Mouse (Mus musculus): ENCODE results near the gene Maf. TPM values are rescaled to one million over a fixed set of nuclear protein-coding genes. Genes with fewer than 3 reads are reported as not detected.

Maf gene
- total RNA-seq, 1 experiment from 2014 or later, result 5.0 TPM

- ATAC-seq (replicated peaks; ENCODE audit: insufficient number of reproducible peaks, low FRiP score, low TSS enrichment, poor library complexity, severe bottlenecking), result 0 out of 2 replicates have a peak, but pooled peaks have one; percentile 16
Measured at GRCm38 (mm10) chr8:115706861-115707730, 498 bp downstream of the Maf start.

DNA sequence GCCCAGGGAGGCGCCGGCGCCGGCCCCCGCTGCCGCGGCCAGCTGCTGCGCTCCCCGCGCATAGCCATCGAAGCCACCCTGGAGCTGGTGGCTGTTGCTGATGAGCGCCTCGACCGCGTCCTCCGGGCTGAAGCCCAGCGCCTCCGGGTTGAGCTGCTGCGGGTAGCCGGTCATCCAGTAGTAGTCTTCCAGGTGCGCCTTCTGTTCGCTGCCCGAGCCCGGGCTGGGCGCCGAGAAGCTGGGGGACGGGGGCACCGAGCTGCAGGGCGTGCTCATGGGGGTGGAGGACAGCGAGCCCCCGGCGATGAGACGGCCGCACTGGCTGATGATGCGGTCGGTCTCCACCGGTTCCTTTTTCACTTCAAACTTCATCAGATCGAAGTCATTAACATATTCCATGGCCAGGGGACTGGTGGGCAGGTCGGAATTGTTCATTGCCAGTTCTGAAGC lies 1.2 kb downstream of the Maf start:
- ATAC-seq (replicated peaks; ENCODE audit: insufficient number of reproducible peaks, low FRiP score, low TSS enrichment, poor library complexity, severe bottlenecking), result no peak

DNA sequence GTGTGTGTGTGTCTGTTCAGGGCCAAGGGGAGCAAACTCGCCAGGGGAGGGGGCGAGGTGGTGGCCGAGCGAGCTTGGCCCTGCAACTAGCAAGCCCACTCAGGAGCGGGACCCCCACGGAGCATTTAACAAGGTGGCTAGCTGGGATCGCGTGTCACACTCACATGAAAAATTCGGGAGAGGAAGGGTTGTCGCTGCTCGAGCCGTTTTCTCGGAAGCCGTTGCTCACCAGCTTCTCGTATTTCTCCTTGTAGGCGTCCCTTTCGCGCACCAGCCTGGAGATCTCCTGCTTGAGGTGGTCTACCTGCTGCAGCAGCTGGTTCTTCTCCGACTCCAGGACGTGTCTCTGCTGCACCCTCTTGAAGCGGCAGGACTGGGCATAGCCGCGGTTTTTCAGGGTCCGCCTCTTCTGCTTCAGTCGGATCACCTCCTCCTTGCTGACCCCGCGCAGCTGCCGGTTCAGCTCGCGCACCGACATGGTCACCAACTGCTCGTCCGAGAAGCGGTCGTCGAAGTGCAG lies 1.9 kb downstream of the Maf start:
- peak; percentile 48; the same call in 1 of the 2 replicates for ATAC-seq (replicated peaks; ENCODE audit: insufficient number of reproducible peaks, low FRiP score, low TSS enrichment, poor library complexity, severe bottlenecking)

- ATAC-seq (replicated peaks; ENCODE audit: insufficient number of reproducible peaks, low FRiP score, low TSS enrichment, poor library complexity, severe bottlenecking), result no peak
Measured at GRCm38 (mm10) chr8:115703056-115703455, 4.5 kb downstream of the Maf start.

GRCm38 (mm10) chr8:115701001-115701400 lies 6.6 kb downstream of the Maf start:
- no peak for ATAC-seq (replicated peaks; ENCODE audit: insufficient number of reproducible peaks, low FRiP score, low TSS enrichment, poor library complexity, severe bottlenecking)

DNA sequence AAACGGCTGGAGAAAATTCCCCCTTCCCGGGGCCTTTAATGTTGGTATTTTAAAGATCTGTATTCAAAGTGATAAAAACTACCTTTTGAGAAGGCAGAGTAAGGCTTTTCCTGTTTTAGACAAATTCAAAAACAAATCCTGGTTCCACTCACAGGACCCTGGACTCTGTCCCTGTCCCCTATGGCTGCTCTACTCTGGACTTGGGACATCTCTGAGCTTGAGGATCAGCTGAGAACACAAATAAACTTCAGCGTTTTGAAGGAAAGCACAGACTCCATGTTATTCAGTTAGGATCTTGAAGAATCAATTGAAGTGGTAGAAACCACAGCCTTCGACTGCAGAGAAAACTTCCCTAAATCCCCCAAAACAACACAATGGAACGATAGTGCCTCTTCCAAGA lies 8.4 kb downstream of the Maf start:
- no peak for ATAC-seq (replicated peaks; ENCODE audit: insufficient number of reproducible peaks, low FRiP score, low TSS enrichment, poor library complexity, severe bottlenecking)

GRCm38 (mm10) chr8:115697410-115697809 lies 10.2 kb downstream of the Maf start:
- ATAC-seq (replicated peaks; ENCODE audit: insufficient number of reproducible peaks, low FRiP score, low TSS enrichment, poor library complexity, severe bottlenecking), result no peak

GRCm38 (mm10) chr8:115696661-115697060 lies 10.9 kb downstream of the Maf start:
- no peak for ATAC-seq (replicated peaks; ENCODE audit: insufficient number of reproducible peaks, low FRiP score, low TSS enrichment, poor library complexity, severe bottlenecking)

DNA sequence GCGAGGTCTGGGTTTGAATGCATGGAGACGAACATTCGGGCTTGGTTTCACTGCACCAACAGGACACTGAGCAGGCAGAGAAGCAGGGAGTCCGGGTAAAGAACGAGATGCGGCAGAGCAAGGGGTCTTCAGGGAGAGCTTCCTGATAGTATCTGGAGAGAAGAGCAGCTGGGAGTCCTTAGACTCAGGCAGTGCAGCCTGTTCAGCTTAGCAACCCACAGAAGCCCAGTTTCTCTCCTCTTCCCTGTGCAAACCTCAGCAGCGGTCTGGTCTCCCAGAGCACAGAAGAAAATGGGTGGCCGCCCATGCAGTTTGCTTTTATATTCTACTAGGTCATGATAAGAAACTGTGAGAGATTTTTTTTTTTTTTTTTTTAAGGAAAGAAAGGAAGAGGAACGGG lies 20.2 kb downstream of the Maf start:
- ATAC-seq (replicated peaks; ENCODE audit: insufficient number of reproducible peaks, low FRiP score, low TSS enrichment, poor library complexity, severe bottlenecking), result no peak

- ATAC-seq (replicated peaks; ENCODE audit: insufficient number of reproducible peaks, low FRiP score, low TSS enrichment, poor library complexity, severe bottlenecking), result no peak
Measured at GRCm38 (mm10) chr8:115683309-115683708, 24.3 kb downstream of the Maf start.

DNA sequence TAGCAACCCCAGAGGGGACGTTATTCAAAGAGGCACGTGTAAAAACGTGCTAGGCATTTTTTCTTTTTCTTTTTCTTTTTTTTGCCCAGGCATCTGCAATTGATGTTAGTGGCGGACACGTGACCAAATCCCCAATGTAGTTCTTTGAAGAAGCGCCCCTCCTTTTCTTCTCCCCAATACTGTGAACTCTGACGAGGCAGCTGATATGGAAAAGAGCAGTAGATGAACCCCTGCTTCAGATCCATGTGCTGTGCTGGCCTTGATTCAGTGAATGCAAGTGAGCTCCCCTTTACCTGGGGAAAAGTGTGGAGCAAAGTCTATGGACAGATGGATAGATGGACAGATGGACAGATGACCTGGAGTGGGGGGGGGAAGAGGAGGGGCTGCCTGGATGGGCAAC lies 28.1 kb downstream of the Maf start:
- ATAC-seq (replicated peaks; ENCODE audit: insufficient number of reproducible peaks, low FRiP score, low TSS enrichment, poor library complexity, severe bottlenecking), result no peak

- ATAC-seq (replicated peaks; ENCODE audit: insufficient number of reproducible peaks, low FRiP score, low TSS enrichment, poor library complexity, severe bottlenecking), result no peak
Measured at GRCm38 (mm10) chr8:115664866-115665265, 42.7 kb downstream of the Maf start.

- no peak for ATAC-seq (replicated peaks; ENCODE audit: insufficient number of reproducible peaks, low FRiP score, low TSS enrichment, poor library complexity, severe bottlenecking)
Measured at GRCm38 (mm10) chr8:115650110-115650521, 57.5 kb downstream of the Maf start.

DNA sequence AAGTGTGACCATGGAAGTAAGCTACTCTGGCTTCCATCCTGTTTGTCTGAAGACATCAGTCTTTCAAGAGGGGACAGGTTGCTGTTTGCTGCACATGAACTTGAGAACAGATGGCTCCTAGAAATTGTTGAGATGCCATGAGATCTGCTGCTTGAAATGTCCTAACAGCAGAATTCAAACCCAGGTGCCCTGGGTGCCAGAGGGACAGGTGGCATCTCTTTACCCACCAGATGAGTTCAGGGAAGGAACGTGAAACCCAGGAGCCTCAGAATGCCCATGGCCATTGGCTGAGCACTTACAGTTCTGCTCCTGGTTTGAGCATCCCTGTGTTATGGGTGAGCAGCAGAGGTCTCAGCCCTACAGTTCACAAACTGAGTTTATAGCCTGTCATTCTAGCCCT lies 62.5 kb downstream of the Maf start:
- ATAC-seq (replicated peaks; ENCODE audit: insufficient number of reproducible peaks, low FRiP score, low TSS enrichment, poor library complexity, severe bottlenecking), result no peak

DNA sequence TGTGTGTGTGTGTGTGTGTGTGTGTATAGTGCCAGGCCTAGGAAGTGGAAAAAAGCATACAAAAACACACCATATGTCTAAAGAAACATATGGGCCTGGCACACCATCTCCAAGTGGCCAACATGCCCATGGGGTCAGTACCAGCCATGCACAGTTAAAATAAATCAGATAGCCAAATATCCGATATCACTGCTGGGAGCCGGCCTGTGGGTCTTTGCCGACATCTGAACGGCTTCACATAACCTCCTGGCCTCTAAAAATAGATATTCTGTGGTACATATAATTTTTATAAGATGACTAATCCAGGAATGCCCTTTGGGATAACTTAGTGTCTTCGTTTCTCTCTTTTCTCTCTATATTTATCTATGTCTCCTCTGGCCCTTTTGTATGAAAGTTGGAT lies 65.7 kb downstream of the Maf start:
- no peak for ATAC-seq (replicated peaks; ENCODE audit: insufficient number of reproducible peaks, low FRiP score, low TSS enrichment, poor library complexity, severe bottlenecking)

GRCm38 (mm10) chr8:115639951-115640350 lies 67.6 kb downstream of the Maf start:
- no peak for ATAC-seq (replicated peaks; ENCODE audit: insufficient number of reproducible peaks, low FRiP score, low TSS enrichment, poor library complexity, severe bottlenecking)

- no peak for ATAC-seq (replicated peaks; ENCODE audit: insufficient number of reproducible peaks, low FRiP score, low TSS enrichment, poor library complexity, severe bottlenecking)
Measured at GRCm38 (mm10) chr8:115636751-115637150, 70.8 kb downstream of the Maf start.

Data from monocyte, adult 5-6 weeks (primary cell).